Mouse (Mus musculus): ENCODE data around the gene Carmil2.
A peak's percentile ranks its signal among the peaks of the same experiment; 100 is the strongest.

Gene Carmil2

GRCm38 (mm10) chr8:105697196-105697780, 11.2 kb downstream of the Carmil2 start:
- peak in 1 of 2 experiments; percentile 44 for DNase-seq

GRCm38 (mm10) chr8:105698734-105699133, 12.7 kb downstream of the Carmil2 start:
- DNase-seq: no peak

GRCm38 (mm10) chr8:105699488-105700215, 13.6 kb downstream of the Carmil2 start:
- DNase-seq: no peak

- peak; percentile 62 to 82 for DNase-seq
Measured at GRCm38 (mm10) chr8:105700566-105700965, 14.5 kb downstream of the Carmil2 start.

GRCm38 (mm10) chr8:105700966-105701824, 15.1 kb downstream of the Carmil2 start, which contains the start of the genes Acd and Pard6a:
Gene Acd, minus strand, starts transcription at chr8:105701102.
Gene Pard6a, plus strand, starts transcription at chr8:105701148.
- DNase-seq: peak; percentile 97

- DNase-seq: no peak
Measured at GRCm38 (mm10) chr8:105702001-105702401, 15.9 kb downstream of the Carmil2 start.

GRCm38 (mm10) chr8:105702731-105703415, 16.8 kb downstream of the Carmil2 start:
- no peak for DNase-seq

GRCm38 (mm10) chr8:105704146-105704812, 18.2 kb downstream of the Carmil2 start:
- peak in 1 of 2 experiments; percentile 34 for DNase-seq

GRCm38 (mm10) chr8:105704955-105705354, 18.9 kb downstream of the Carmil2 start:
- no peak for DNase-seq

GRCm38 (mm10) chr8:105706426-105706825, 20.4 kb downstream of the Carmil2 start:
- DNase-seq: peak in 1 of 2 experiments; percentile 30

GRCm38 (mm10) chr8:105707498-105708403, 21.7 kb downstream of the Carmil2 start, which contains the start of the genes 4933405L10Rik and Enkd1:
Gene 4933405L10Rik, plus strand, starts transcription at chr8:105707655.
Gene Enkd1, minus strand, starts transcription at chr8:105708210.
- DNase-seq: peak; percentile 92 to 94

- peak in 1 of 2 experiments; percentile 35 for DNase-seq
Measured at GRCm38 (mm10) chr8:105708675-105709074, 22.6 kb downstream of the Carmil2 start.

- peak in 1 of 2 experiments; percentile 32 for DNase-seq
Measured at GRCm38 (mm10) chr8:105709317-105709716, 23.2 kb downstream of the Carmil2 start.

- DNase-seq: no peak
Measured at GRCm38 (mm10) chr8:105712286-105712685, 26.2 kb downstream of the Carmil2 start.

GRCm38 (mm10) chr8:105714139-105714538, 28.1 kb downstream of the Carmil2 start:
- DNase-seq: peak; percentile 86 to 96

GRCm38 (mm10) chr8:105715042-105715441, 29.0 kb downstream of the Carmil2 start:
- peak; percentile 42 to 49 for DNase-seq

- DNase-seq: peak in 1 of 2 experiments; percentile 29
Measured at GRCm38 (mm10) chr8:105716302-105716945, 30.4 kb downstream of the Carmil2 start.

GRCm38 (mm10) chr8:105719637-105720036, 33.6 kb downstream of the Carmil2 start:
- no peak for DNase-seq

- no peak for DNase-seq
Measured at GRCm38 (mm10) chr8:105722861-105723260, 36.8 kb downstream of the Carmil2 start.

- no peak for DNase-seq
Measured at GRCm38 (mm10) chr8:105725726-105726125, 39.7 kb downstream of the Carmil2 start.

Data from kidney, postnatal 25 days (tissue).